Mouse (Mus musculus) heart, postnatal 10 days (tissue): Measurements from ENCODE around the gene Nln. TPM values are rescaled to one million over a fixed set of nuclear protein-coding genes. Genes with fewer than 3 reads are reported as not detected.

Experiments
- DNase-seq, 2 experiments: peaks; one replicate each; pipeline ENCODE4 v3.0.0; 2021
- intact Hi-C: fragments of 180-260 bp; cut with DNase I; formaldehyde crosslinking; loops from one replicate; pipeline ENCODE4 v1.15.1; 2025
- total RNA-seq, 2 experiments: library from RNA; stranded (reverse); gene quantifications; 2 replicates each; pipeline ENCODE4 v1.2.3; 2021

Nln gene
- total RNA-seq, 2 experiments from 2014 or later: 21.6 to 21.8 TPM

GRCm38 (mm10) chr13:104097190-104097589, 12.2 kb downstream of the Nln start:
- intact Hi-C loops: no loop called here
- peak in 1 of 2 experiments; percentile 23 for DNase-seq

GRCm38 (mm10) chr13:104095955-104096354, 13.5 kb downstream of the Nln start:
- intact Hi-C loops: no loop called here
- DNase-seq: no peak

- intact Hi-C loops: no loop called here
- DNase-seq: peak; percentile 40
Measured at GRCm38 (mm10) chr13:104094531-104095385, 14.7 kb downstream of the Nln start.

- no peak for DNase-seq
- intact Hi-C loops: no loop called here
Measured at GRCm38 (mm10) chr13:104091734-104092133, 17.7 kb downstream of the Nln start.

GRCm38 (mm10) chr13:104089387-104089786, 20.0 kb downstream of the Nln start:
- intact Hi-C loops: loop anchor here (5.0 to 10.0 kb wide), 2 partner anchors 167 to 385 kb away; partner anchors contain the start of gene Erbin
- peak; percentile 40 to 63 for DNase-seq

- DNase-seq: no peak
- intact Hi-C loops: loop anchor here (10.0 kb wide), 1 partner anchor 380 kb away; no protein-coding TSS in a partner anchor
Measured at GRCm38 (mm10) chr13:104084600-104084999, 24.8 kb downstream of the Nln start.

GRCm38 (mm10) chr13:104082504-104082903, 26.9 kb downstream of the Nln start:
- DNase-seq: no peak
- intact Hi-C loops: loop anchor here (10.0 kb wide), 1 partner anchor 378 kb away; no protein-coding TSS in a partner anchor

- intact Hi-C loops: no loop called here
- no peak for DNase-seq
Measured at GRCm38 (mm10) chr13:104076993-104077392, 32.4 kb downstream of the Nln start.

GRCm38 (mm10) chr13:104074731-104075130, 34.7 kb downstream of the Nln start:
- DNase-seq: peak; percentile 71
- intact Hi-C loops: no loop called here

- no peak for DNase-seq
- intact Hi-C loops: no loop called here
Measured at GRCm38 (mm10) chr13:104074230-104074629, 35.2 kb downstream of the Nln start.

- intact Hi-C loops: no loop called here
- no peak for DNase-seq
Measured at GRCm38 (mm10) chr13:104072351-104072750, 37.1 kb downstream of the Nln start.

- DNase-seq: no peak
- intact Hi-C loops: no loop called here
Measured at GRCm38 (mm10) chr13:104070703-104071102, 38.7 kb downstream of the Nln start.

GRCm38 (mm10) chr13:104069216-104069615, 40.2 kb downstream of the Nln start:
- intact Hi-C loops: no loop called here
- DNase-seq: no peak

- intact Hi-C loops: no loop called here
- DNase-seq: no peak
Measured at GRCm38 (mm10) chr13:104065649-104066347, 43.6 kb downstream of the Nln start.

- DNase-seq: no peak
- intact Hi-C loops: no loop called here
Measured at GRCm38 (mm10) chr13:104063061-104063460, 46.4 kb downstream of the Nln start.

- intact Hi-C loops: no loop called here
- no peak for DNase-seq
Measured at GRCm38 (mm10) chr13:104061975-104062750, 47.3 kb downstream of the Nln start.

- DNase-seq: no peak
- intact Hi-C loops: no loop called here
Measured at GRCm38 (mm10) chr13:104060231-104060630, 49.2 kb downstream of the Nln start.

- no peak for DNase-seq
- intact Hi-C loops: no loop called here
Measured at GRCm38 (mm10) chr13:104059536-104059935, 49.9 kb downstream of the Nln start.

GRCm38 (mm10) chr13:104058761-104059160, 50.7 kb downstream of the Nln start:
- intact Hi-C loops: no loop called here
- DNase-seq: no peak

- intact Hi-C loops: no loop called here
- DNase-seq: no peak
Measured at GRCm38 (mm10) chr13:104052271-104052753, 57.1 kb downstream of the Nln start.

GRCm38 (mm10) chr13:104048835-104049234, 60.6 kb downstream of the Nln start:
- peak; percentile 64 to 68 for DNase-seq
- intact Hi-C loops: loop anchor here (2.0 to 5.0 kb wide), 2 partner anchors 192 to 347 kb away; no protein-coding TSS in a partner anchor
